Mouse (Mus musculus): ENCODE results near the gene Cyp4f18. TPM values are rescaled to one million over a fixed set of nuclear protein-coding genes. Genes with fewer than 3 reads are reported as not detected.

Gene Cyp4f18
- total and polyA plus RNA-seq, 3 experiments: 0.08 TPM; not detected in 2

- TF ChIP-seq TCF12 (IDR thresholded peaks at IDR 0.05; ENCODE audit: low read depth, low read length) (no peak), POLR2AphosphoS5 (IDR thresholded peaks at IDR 0.05; ENCODE audit: borderline replicate concordance, low read depth, low read length) (no peak)
Measured at GRCm38 (mm10) chr8:71971945-71972344, 37.5 kb downstream of the Cyp4f18 start (continued).

DNA sequence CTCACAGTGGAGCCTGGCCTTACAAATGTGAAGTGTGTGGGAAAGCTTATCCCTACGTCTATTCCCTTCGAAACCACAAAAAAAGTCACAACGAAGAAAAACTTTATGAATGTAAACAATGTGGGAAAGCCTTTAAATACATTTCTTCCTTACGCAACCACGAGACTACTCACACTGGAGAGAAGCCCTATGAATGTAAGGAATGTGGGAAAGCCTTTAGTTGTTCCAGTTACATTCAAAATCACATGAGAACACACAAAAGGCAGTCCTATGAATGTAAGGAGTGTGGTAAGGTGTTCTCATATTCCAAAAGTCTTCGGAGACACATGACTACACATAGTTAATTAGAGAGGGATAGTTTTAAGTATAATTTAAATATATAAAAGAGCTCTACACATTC, 40.8 kb downstream of the Cyp4f18 start:
- peaks cover 5% of the 10 kb centered on the region; the same call in 1 of the 2 replicates for H3K79me2 ChIP-seq (ENCODE audit: control insufficient read depth, insufficient read depth, low read length, poor library complexity)
- no peaks in the 10 kb centered on the region for H3K4me1 ChIP-seq (ENCODE audit: control insufficient read depth in 1 of 2, insufficient read depth in 2 of 2, low read length in 2 of 2)

GRCm38 (mm10) chr8:71968100-71968499, 41.3 kb downstream of the Cyp4f18 start:
- Histone ChIP-seq H3K27ac (ENCODE audit: control insufficient read depth, low read depth, low read length) (no peak overlapping the region), H3K79me2 (ENCODE audit: control insufficient read depth, insufficient read depth, low read length, poor library complexity) (peaks cover 9% of the 10 kb centered on the region; the same call in 1 of the 2 replicates), H3K9me3 (replicated peaks; ENCODE audit: insufficient read depth, low read length) (no peaks in the 10 kb centered on the region), H3K36me3 (ENCODE audit: control insufficient read depth in 1 of 2, insufficient read depth in 2 of 2, low read length in 2 of 2) (peaks cover 0 to 45% of the 10 kb centered on the region in 2 experiments; a peak in 2 of 4 replicates), H3K9ac (ENCODE audit: control insufficient read depth, low read depth, low read length, poor library complexity, severe bottlenecking) (no peak overlapping the region), H3K27me3 (ENCODE audit: control insufficient read depth in 1 of 2, insufficient read depth in 2 of 2, low read length in 2 of 2) (no peaks in the 10 kb centered on the region), H3K4me1 (ENCODE audit: control insufficient read depth in 1 of 2, insufficient read depth in 2 of 2, low read length in 2 of 2) (no peaks in the 10 kb centered on the region), H3K4me3 (ENCODE audit: control insufficient read depth in 1 of 2, insufficient read depth in 1 of 2, low read depth in 2 of 2, low read length in 2 of 2) (no peak overlapping the region)
- TF ChIP-seq NRF1 (IDR thresholded peaks at IDR 0.05; ENCODE audit: insufficient read depth, low read depth, low read length, poor library complexity, severe bottlenecking): no peak
- no peak for TF ChIP-seq GATA1 (IDR thresholded peaks at IDR 0.05; ENCODE audit: low read depth, low read length)
- no peak for TF ChIP-seq TCF12 (IDR thresholded peaks at IDR 0.05; ENCODE audit: low read depth, low read length)
- TF ChIP-seq CHD1 (IDR thresholded peaks at IDR 0.05; ENCODE audit: low read depth, low read length): no peak
- TF ChIP-seq RCOR1 (IDR thresholded peaks at IDR 0.05; ENCODE audit: low read depth, low read length): no peak
- TF ChIP-seq ZKSCAN1 (IDR thresholded peaks at IDR 0.05; ENCODE audit: low read depth, low read length): no peak
- TF ChIP-seq BHLHE40 (IDR thresholded peaks at IDR 0.05; ENCODE audit: borderline replicate concordance, low read depth, low read length): no peak
- no peak for TF ChIP-seq SMC3 (IDR thresholded peaks at IDR 0.05; ENCODE audit: low read depth, low read length)
- no peak for TF ChIP-seq GABPA (IDR thresholded peaks at IDR 0.05; ENCODE audit: low read depth, low read length)
- TF ChIP-seq SIN3A (IDR thresholded peaks at IDR 0.05; ENCODE audit: low read length): no peak
- no peak for TF ChIP-seq MYB (IDR thresholded peaks at IDR 0.05; ENCODE audit: low read depth, low read length)
- no peak for TF ChIP-seq MXI1 (IDR thresholded peaks at IDR 0.05; ENCODE audit: low read depth, low read length)
- TF ChIP-seq E2F4 (IDR thresholded peaks at IDR 0.05; ENCODE audit: borderline replicate concordance, low read depth, low read length): no peak
- no peak for TF ChIP-seq USF2 (IDR thresholded peaks at IDR 0.05; ENCODE audit: borderline replicate concordance in 1 of 2, insufficient read depth in 1 of 2, low read depth in 1 of 2, low read length in 2 of 2)
- no peak for TF ChIP-seq TAL1 (IDR thresholded peaks at IDR 0.05; ENCODE audit: low read length)
- TF ChIP-seq RAD21 (IDR thresholded peaks at IDR 0.05; ENCODE audit: low read depth, low read length): no peak
- no peak for TF ChIP-seq EP300 (IDR thresholded peaks at IDR 0.05; ENCODE audit: low read depth in 1 of 2, low read length in 2 of 2)
- no peak for DNase-seq (ENCODE audit: low read depth, low spot score)

More for the DNA sequence above, 40.8 kb downstream of the Cyp4f18 start:
- no peak overlapping the region for H3K27ac ChIP-seq (ENCODE audit: control insufficient read depth, low read depth, low read length)
- no peak for TF ChIP-seq CHD2 (IDR thresholded peaks at IDR 0.05; ENCODE audit: low read length)
- TF ChIP-seq POLR2AphosphoS5 (IDR thresholded peaks at IDR 0.05; ENCODE audit: borderline replicate concordance, low read depth, low read length): no peak
- TF ChIP-seq MYC (IDR thresholded peaks at IDR 0.05; ENCODE audit: low read depth, low read length): no peak
- no peaks in the 10 kb centered on the region for H3K9me3 ChIP-seq (replicated peaks; ENCODE audit: insufficient read depth, low read length)
- no peaks in the 10 kb centered on the region for H3K27me3 ChIP-seq (ENCODE audit: control insufficient read depth in 1 of 2, insufficient read depth in 2 of 2, low read length in 2 of 2)
- no peak for DNase-seq (ENCODE audit: low read depth, low spot score)
- H3K36me3 ChIP-seq (ENCODE audit: control insufficient read depth in 1 of 2, insufficient read depth in 2 of 2, low read length in 2 of 2): peaks cover 0 to 44% of the 10 kb centered on the region in 2 experiments; a peak in 2 of 4 replicates
- H3K4me3 ChIP-seq (ENCODE audit: control insufficient read depth in 1 of 2, insufficient read depth in 1 of 2, low read depth in 2 of 2, low read length in 2 of 2): no peak overlapping the region
- H3K9ac ChIP-seq (ENCODE audit: control insufficient read depth, low read depth, low read length, poor library complexity, severe bottlenecking): no peak overlapping the region

All from MEL (cell line).